Comparison of ENCODE assay signal across 8 mouse cellular contexts in genomic region chr14:48121529-48122517, GRCm38 (mm10). TPM values are rescaled to one million over a fixed set of nuclear protein-coding genes. Genes with fewer than 3 reads are reported as not detected.
DNase-seq lines count a peak whose midpoint lies in the region; ATAC-seq and TF ChIP-seq lines count a peak whose summit lies in the region.

No protein-coding gene starts in this region.

- ATAC-seq in forebrain, postnatal 0 days: peak; percentile 21
- ATAC-seq in kidney, embryonic 15.5 days (replicated peaks; ENCODE audit: low FRiP score): peak; percentile 47; the same call in 1 of the 2 replicates
- ATAC-seq in midbrain, embryonic 13.5 days: peak; percentile 37
- no peak; the same call in 1 of the 2 replicates for ATAC-seq in megakaryocyte progenitor cell, adult 5-6 weeks (replicated peaks; ENCODE audit: poor library complexity)

- H3K9me3 ChIP-seq in forebrain, postnatal 0 days (ENCODE audit: low read length): no peaks in the 10 kb centered on the region
- H3K9me3 ChIP-seq in kidney, embryonic 15.5 days (replicated peaks): no peaks in the 10 kb centered on the region
- no peaks in the 10 kb centered on the region for H3K9me3 ChIP-seq in midbrain, embryonic 13.5 days

- peaks cover 11% of the 10 kb centered on the region for H3K4me1 ChIP-seq in forebrain, postnatal 0 days (ENCODE audit: insufficient read depth)
- H3K4me1 ChIP-seq in kidney, embryonic 15.5 days: peaks cover 47% of the 10 kb centered on the region
- peaks cover 73% of the 10 kb centered on the region for H3K4me1 ChIP-seq in midbrain, embryonic 13.5 days (replicated peaks)

- no peak for TF ChIP-seq CTCF in forebrain, postnatal 0 days (IDR thresholded peaks at IDR 0.05; ENCODE audit: low read depth)

- under 1% methylated on average over 32 of the region's 32 CpGs for WGBS in forebrain, postnatal 0 days
- WGBS in kidney, embryonic 15.5 days: under 1% methylated on average over 32 of the region's 32 CpGs
- WGBS in midbrain, embryonic 13.5 days: under 1% methylated on average over 32 of the region's 32 CpGs

- no peaks in the 10 kb centered on the region for H3K36me3 ChIP-seq in forebrain, postnatal 0 days (ENCODE audit: insufficient read depth)
- no peaks in the 10 kb centered on the region for H3K36me3 ChIP-seq in kidney, embryonic 15.5 days
- no peaks in the 10 kb centered on the region for H3K36me3 ChIP-seq in midbrain, embryonic 13.5 days

- H3K27me3 ChIP-seq in forebrain, postnatal 0 days (ENCODE audit: insufficient read depth, low read length): no peaks in the 10 kb centered on the region
- H3K27me3 ChIP-seq in kidney, embryonic 15.5 days: peaks cover 11% of the 10 kb centered on the region; the same call in 1 of the 2 replicates
- no peaks in the 10 kb centered on the region; the same call in 1 of the 2 replicates for H3K27me3 ChIP-seq in midbrain, embryonic 13.5 days

- peak overlapping the region; percentile 83 for H3K27ac ChIP-seq in forebrain, postnatal 0 days (ENCODE audit: low read depth, low read length)
- H3K27ac ChIP-seq in kidney, embryonic 15.5 days: peak overlapping the region; percentile 85
- H3K27ac ChIP-seq in midbrain, embryonic 13.5 days: peak overlapping the region; percentile 89

- peak overlapping the region; percentile 71 for H3K4me3 ChIP-seq in forebrain, postnatal 0 days (ENCODE audit: low read depth, low read length)
- peak overlapping the region; percentile 89 for H3K4me3 ChIP-seq in kidney, embryonic 15.5 days (replicated peaks)
- peak overlapping the region; percentile 84 for H3K4me3 ChIP-seq in midbrain, embryonic 13.5 days (replicated peaks)

- H3K4me2 ChIP-seq in forebrain, postnatal 0 days (ENCODE audit: low read depth): peak overlapping the region; percentile 70
- H3K4me2 ChIP-seq in kidney, embryonic 15.5 days: peak overlapping the region; percentile 85
- H3K4me2 ChIP-seq in midbrain, embryonic 13.5 days (replicated peaks): peak overlapping the region; percentile 73

- H3K9ac ChIP-seq in forebrain, postnatal 0 days: peak overlapping the region; percentile 80
- peak overlapping the region; percentile 81 for H3K9ac ChIP-seq in kidney, embryonic 15.5 days
- peak overlapping the region; percentile 92 for H3K9ac ChIP-seq in midbrain, embryonic 13.5 days (replicated peaks)

- DNase-seq in cerebellum, adult 8-10 months: peak; percentile 32
- DNase-seq in cerebellum, adult 11 months: no peak
- peak; percentile 69 for DNase-seq in R1 (ENCODE audit: low read depth, low spot score)
- DNase-seq in forebrain, postnatal 0 days: peak; percentile 57
- no peak for DNase-seq in T-cell, adult 2 months (ENCODE audit: low spot score)

RNA-seq across cellular contexts. Expression of gene Peli2, which starts 1.2 kb away (rescaled TPM):
- 12.2 and 16.4 TPM in 2 replicates for total RNA-seq in forebrain, postnatal 0 days (2014; rRNA removed)
- 6.6 and 8.8 TPM in 2 replicates for polyA plus RNA-seq in forebrain, postnatal 0 days (2015; fragmentation: Nextera tagmentation; extraction: Ambion mirVana)
- polyA plus RNA-seq in kidney, embryonic 15.5 days (2015; fragmentation: Nextera tagmentation; extraction: Ambion mirVana): 7.1 and 8.2 TPM in 2 replicates
- polyA plus RNA-seq in midbrain, embryonic 13.5 days (2015; fragmentation: Nextera tagmentation; extraction: Ambion mirVana): 7.1 and 8.3 TPM in 2 replicates
- total RNA-seq in megakaryocyte progenitor cell, adult 5-6 weeks (2015): 9.0 and 10.3 TPM in 2 replicates
- total RNA-seq in megakaryocyte progenitor cell, adult 5-6 weeks (2017): 4.7 and 6.6 TPM in 2 replicates

Comparison
In these comparisons a context has a peak if more than half of its experiments do, and no peak if none do; other contexts are left out.
1. DNase-seq: peak in cerebellum, adult 8-10 months (single experiment), R1 (single experiment) and forebrain, postnatal 0 days (single experiment); none in cerebellum, adult 11 months (single experiment) and T-cell, adult 2 months (single experiment).
2. Peak in every context shown above with its lines, with median percentiles within 50 percentile points of each other: H3K27ac ChIP-seq, H3K4me2 ChIP-seq, H3K4me3 ChIP-seq and H3K9ac ChIP-seq.